Mouse (Mus musculus) liver, postnatal 0 days (tissue): ENCODE results near the gene Epb41l3.

ENCODE experiments used
- CTCF ChIP-seq: sonication (generic); IDR thresholded peaks from 2 replicates; pipeline ENCODE4 v1.5.1; 2016; ENCODE audit warnings: antibody characterized with exemption, low read depth
- EP300 ChIP-seq: IDR thresholded peaks from 2 replicates; pipeline ENCODE4 v1.6.1; 2016; ENCODE audit warnings: antibody characterized with exemption, low read depth, mild to moderate bottlenecking

DNA sequence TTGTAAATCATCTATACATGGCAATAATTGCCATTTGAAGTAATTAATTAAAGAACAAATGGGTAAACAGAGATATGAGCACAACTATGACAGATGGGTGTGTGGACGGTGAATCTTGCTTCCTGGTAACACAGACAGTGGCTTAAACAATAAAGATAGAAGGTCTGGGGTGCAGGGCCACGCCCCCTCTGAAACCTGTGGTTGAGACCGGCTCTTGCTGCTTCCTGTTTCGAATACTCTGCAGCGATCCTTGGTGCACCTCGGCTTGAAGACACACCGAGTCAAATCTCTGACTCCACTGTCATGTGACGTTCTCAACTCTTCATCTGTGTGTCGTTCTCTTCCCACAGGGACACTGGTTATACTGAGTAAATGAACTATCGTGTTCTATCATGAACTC is 245.0 kb downstream of the Epb41l3 start:
- TF ChIP-seq EP300 (no peak), CTCF (no peak)
